Mouse (Mus musculus): ENCODE results near the gene Pde9a.

The Pde9a gene

GRCm38 (mm10) chr17:31433978-31434797 lies 48.2 kb downstream of the Pde9a start:
- DNase-seq: no peak

- DNase-seq: no peak
These were observed 48.9 kb downstream of the Pde9a start for GRCm38 (mm10) chr17:31434825-31435325.

GRCm38 (mm10) chr17:31435934-31436813 lies 50.2 kb downstream of the Pde9a start:
- no peak for DNase-seq

- DNase-seq: no peak
These were observed 50.9 kb downstream of the Pde9a start for GRCm38 (mm10) chr17:31436814-31437406.

- DNase-seq: no peak
These were observed 51.5 kb downstream of the Pde9a start for GRCm38 (mm10) chr17:31437482-31437881.

GRCm38 (mm10) chr17:31439978-31440377 lies 54.0 kb downstream of the Pde9a start:
- DNase-seq: no peak

GRCm38 (mm10) chr17:31442513-31442912 lies 56.5 kb downstream of the Pde9a start:
- DNase-seq: no peak

GRCm38 (mm10) chr17:31444251-31444650 lies 58.2 kb downstream of the Pde9a start:
- no peak for DNase-seq

- DNase-seq: no peak
These were observed 59.2 kb downstream of the Pde9a start for GRCm38 (mm10) chr17:31445061-31445731.

GRCm38 (mm10) chr17:31447766-31448165 lies 61.8 kb downstream of the Pde9a start:
- no peak for DNase-seq

GRCm38 (mm10) chr17:31448519-31448918 lies 62.5 kb downstream of the Pde9a start:
- DNase-seq: no peak

- peak; percentile 44 for DNase-seq
These were observed 64.2 kb downstream of the Pde9a start for GRCm38 (mm10) chr17:31450206-31450605.

GRCm38 (mm10) chr17:31451179-31451708 lies 65.2 kb downstream of the Pde9a start:
- DNase-seq: peak; percentile 66

GRCm38 (mm10) chr17:31452816-31453215 lies 66.8 kb downstream of the Pde9a start:
- DNase-seq: no peak

- no peak for DNase-seq
These were observed 67.5 kb downstream of the Pde9a start for GRCm38 (mm10) chr17:31453476-31453875.

- DNase-seq: no peak
These were observed 68.0 kb downstream of the Pde9a start for GRCm38 (mm10) chr17:31454056-31454455.

GRCm38 (mm10) chr17:31456723-31457567 lies 70.9 kb downstream of the Pde9a start:
- DNase-seq: peak; percentile 66

- no peak for DNase-seq
These were observed 74.4 kb downstream of the Pde9a start for GRCm38 (mm10) chr17:31460416-31460815.

GRCm38 (mm10) chr17:31462506-31462905 lies 76.5 kb downstream of the Pde9a start:
- DNase-seq: no peak

- DNase-seq: no peak
These were observed 80.8 kb downstream of the Pde9a start for GRCm38 (mm10) chr17:31466854-31467253.

- no peak for DNase-seq
These were observed 82.5 kb downstream of the Pde9a start for GRCm38 (mm10) chr17:31468496-31468895.

Measured in layer of hippocampus, adult 9-11 months (tissue).